ENCODE assay signal across 10 mouse cellular contexts in the genomic region with DNA sequence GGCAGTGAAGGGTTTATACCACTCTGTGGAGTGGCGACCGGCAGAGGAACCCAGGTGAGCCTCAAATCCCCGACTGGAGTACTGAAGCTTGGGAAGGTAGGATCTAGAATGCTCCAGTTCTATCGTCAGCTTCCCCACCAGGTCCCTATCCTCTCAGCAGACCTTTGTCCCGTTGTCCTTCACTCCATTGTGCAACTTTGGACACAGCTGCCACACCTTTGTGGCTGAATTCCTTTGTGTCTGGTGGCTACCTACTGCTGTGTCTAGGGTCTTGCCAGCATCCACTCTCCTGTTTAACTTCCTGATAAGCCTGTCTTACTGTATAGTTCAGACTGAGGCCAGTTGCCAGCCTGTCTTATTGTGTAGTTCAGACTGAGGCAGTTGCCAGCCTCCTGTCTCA. TPM values are rescaled to one million over a fixed set of nuclear protein-coding genes. Genes with fewer than 3 reads are reported as not detected.
DNase-seq lines count a peak whose midpoint lies in the region; ATAC-seq and TF ChIP-seq lines count a peak whose summit lies in the region.
"Had no signal": no experiment of that assay in that cellular context is flagged by ENCODE, and none has a peak within 500 bp of the region (broad histone marks: within the 10 kb centered on the region; RNA-seq: fewer than 3 reads in every experiment).

No protein-coding gene starts in this region.

- DNase-seq in gastrocnemius, adult 2 months = no peak
- no peak for DNase-seq in gastrocnemius, postnatal 25 days
- no peak for DNase-seq in forebrain, embryonic 14.5 days (ENCODE audit: low spot score)
- no peak for DNase-seq in adrenal gland, adult 8-10 months
- DNase-seq in left cerebral cortex, adult 11 months (ENCODE audit: low spot score) = no peak
- no peak for DNase-seq in thymus, postnatal 36 days

- H3ac ChIP-seq in C2C12 (ENCODE audit: control insufficient read depth, insufficient read length, low read depth) = peak overlapping the region; percentile 100

- H3K4me1 ChIP-seq in forebrain, embryonic 14.5 days (ENCODE audit: control insufficient read depth, insufficient read depth, low read length) = peaks cover 7% of the 10 kb centered on the region
- peaks cover 40% of the 10 kb centered on the region for H3K4me1 ChIP-seq in liver, embryonic 15.5 days (replicated peaks)

- peaks cover 25% of the 10 kb centered on the region for H3K79me2 ChIP-seq in C2C12 (ENCODE audit: control insufficient read depth, insufficient read depth)

- peaks cover 13% of the 10 kb centered on the region for H3K79me3 ChIP-seq in C2C12 (ENCODE audit: low read depth)

- peak overlapping the region; percentile 63 for H3K4me2 ChIP-seq in forebrain, embryonic 14.5 days (ENCODE audit: low read length)
- peak overlapping the region; percentile 99 for H3K4me2 ChIP-seq in liver, embryonic 15.5 days

- no peak for TF ChIP-seq CTCF in gastrocnemius, adult 2 months (IDR thresholded peaks at IDR 0.05)
- TF ChIP-seq CTCF in C2C12 (IDR thresholded peaks at IDR 0.05; ENCODE audit: control insufficient read depth, insufficient read depth, insufficient read length) = no peak

- no peaks in the 10 kb centered on the region for H3K9me3 ChIP-seq in forebrain, embryonic 14.5 days (replicated peaks; ENCODE audit: control insufficient read depth, low read length)
- no peaks in the 10 kb centered on the region for H3K9me3 ChIP-seq in liver, embryonic 15.5 days (replicated peaks)

- no peak for ATAC-seq in forebrain, embryonic 14.5 days
- ATAC-seq in liver, embryonic 15.5 days (ENCODE audit: insufficient read depth) = no peak

- no peaks in the 10 kb centered on the region for H3K27me3 ChIP-seq in C2C12 (ENCODE audit: control insufficient read depth, insufficient read depth, insufficient read length)
- H3K27me3 ChIP-seq in forebrain, embryonic 14.5 days (replicated peaks; ENCODE audit: control insufficient read depth, insufficient read depth, low read length) = no peaks in the 10 kb centered on the region
- no peaks in the 10 kb centered on the region for H3K27me3 ChIP-seq in liver, embryonic 15.5 days

- H3K36me3 ChIP-seq in C2C12 (ENCODE audit: control insufficient read depth, insufficient read depth) = peaks cover 15% of the 10 kb centered on the region
- H3K36me3 ChIP-seq in forebrain, embryonic 14.5 days (ENCODE audit: control insufficient read depth, insufficient read depth, low read length) = peaks cover 38% of the 10 kb centered on the region
- H3K36me3 ChIP-seq in liver, embryonic 15.5 days (replicated peaks) = peaks cover 39% of the 10 kb centered on the region

- H3K9ac ChIP-seq in forebrain, embryonic 14.5 days (ENCODE audit: low read length) = peak overlapping the region; percentile 79
- peak overlapping the region; percentile 81 for H3K9ac ChIP-seq in liver, embryonic 15.5 days

- H3K4me3 ChIP-seq in gastrocnemius, adult 2 months = peak overlapping the region; percentile 82
- peak overlapping the region; percentile 76 for H3K4me3 ChIP-seq in C2C12 (ENCODE audit: insufficient read depth, poor library complexity, severe bottlenecking)
- H3K4me3 ChIP-seq in forebrain, embryonic 14.5 days (ENCODE audit: low read depth, low read length) = peak overlapping the region; percentile 84
- H3K4me3 ChIP-seq in liver, embryonic 15.5 days (replicated peaks) = peak overlapping the region; percentile 83

- H3K27ac ChIP-seq in gastrocnemius, adult 2 months = peak overlapping the region; percentile 98
- no peak overlapping the region for H3K27ac ChIP-seq in forebrain, embryonic 14.5 days (ENCODE audit: low read depth, low read length)
- peak overlapping the region; percentile 11; the same call in 1 of the 2 replicates for H3K27ac ChIP-seq in liver, embryonic 15.5 days (replicated peaks)

- intact Hi-C loops in gastrocnemius, adult 2 months (cut with DNase I) = no loop called here

- 39% methylated on average over 5 of the region's 5 CpGs for WGBS in forebrain, embryonic 14.5 days
- 37% methylated on average over 5 of the region's 5 CpGs for WGBS in liver, embryonic 15.5 days (ENCODE audit: insufficient replicate concordance)

TF ChIP-seq in C2C12, 6 proteins besides CTCF, POLR2A, EP300 and RAD21:
- TF ChIP-seq MYOG (IDR thresholded peaks at IDR 0.05; ENCODE audit: control insufficient read depth, extremely low read depth, insufficient read length) = no peak

RNA-seq across cellular contexts. Expression of a gene that starts 1.3 kb away (rescaled TPM):
- total RNA-seq in gastrocnemius, adult 2 months (2021) = 10 to 100 TPM; 39.6 to 44.3 TPM
- total RNA-seq in gastrocnemius, postnatal 25 days (2021) = 10 to 100 TPM; 35.3 to 36.0 TPM
- polyA plus RNA-seq in C2C12 (2012; fragmentation: generic; extraction: Trizol) = 72.3 TPM
- polyA plus RNA-seq in forebrain, embryonic 14.5 days (2014; fragmentation: Nextera tagmentation; extraction: Ambion mirVana) = 45.3 and 47.2 TPM in 2 replicates
- 23.0 and 25.6 TPM in 2 replicates for polyA plus RNA-seq in liver, embryonic 15.5 days (2015; fragmentation: Nextera tagmentation; extraction: Ambion mirVana)
- 10 to 100 TPM; 64.7 to 78.0 (median 69.1) TPM for total RNA-seq in adrenal gland, adult 8-10 months (2022)

RNA-seq across cellular contexts. Expression of a gene that starts 14.7 kb away (rescaled TPM):
- 1 to 10 TPM in 1 of 2 experiments, under 1 TPM in 1; 0.79 to 1.4 TPM for total RNA-seq in gastrocnemius, adult 2 months (2021)
- total RNA-seq in gastrocnemius, postnatal 25 days (2021) = under 1 TPM; 0.29 to 0.38 TPM
- polyA plus RNA-seq in C2C12 (2012; fragmentation: generic; extraction: Trizol) = 2.4 TPM
- 4.1 and 4.5 TPM in 2 replicates for polyA plus RNA-seq in forebrain, embryonic 14.5 days (2014; fragmentation: Nextera tagmentation; extraction: Ambion mirVana)
- polyA plus RNA-seq in liver, embryonic 15.5 days (2015; fragmentation: Nextera tagmentation; extraction: Ambion mirVana) = 0.99 and 1.4 TPM in 2 replicates
- total RNA-seq in adrenal gland, adult 8-10 months (2022) = 1 to 10 TPM; 1.5 to 3.0 (median 2.3) TPM

RNA-seq across cellular contexts. Expression of a gene that starts 20.2 kb away (rescaled TPM):
- 10 to 100 TPM; 19.3 to 28.6 TPM for total RNA-seq in gastrocnemius, adult 2 months (2021)
- total RNA-seq in gastrocnemius, postnatal 25 days (2021) = 10 to 100 TPM; 26.3 to 26.9 TPM
- 231 TPM for polyA plus RNA-seq in C2C12 (2012; fragmentation: generic; extraction: Trizol)
- 233 and 279 TPM in 2 replicates for polyA plus RNA-seq in forebrain, embryonic 14.5 days (2014; fragmentation: Nextera tagmentation; extraction: Ambion mirVana)
- polyA plus RNA-seq in liver, embryonic 15.5 days (2015; fragmentation: Nextera tagmentation; extraction: Ambion mirVana) = 90.7 and 92.8 TPM in 2 replicates
- 100 to 1,000 TPM; 116 to 141 (median 124) TPM for total RNA-seq in adrenal gland, adult 8-10 months (2022)

RNA-seq across cellular contexts. Expression of a gene that starts 43.5 kb away (rescaled TPM):
- total RNA-seq in gastrocnemius, adult 2 months (2021) = 100 to 1,000 TPM in 1 of 2 experiments, 10 to 100 TPM in 1; 57.2 to 116 TPM
- 10 to 100 TPM; 62.6 to 62.9 TPM for total RNA-seq in gastrocnemius, postnatal 25 days (2021)
- polyA plus RNA-seq in C2C12 (2012; fragmentation: generic; extraction: Trizol) = 57.5 TPM
- polyA plus RNA-seq in forebrain, embryonic 14.5 days (2014; fragmentation: Nextera tagmentation; extraction: Ambion mirVana) = 25.8 and 31.5 TPM in 2 replicates
- polyA plus RNA-seq in liver, embryonic 15.5 days (2015; fragmentation: Nextera tagmentation; extraction: Ambion mirVana) = 2.3 and 3.0 TPM in 2 replicates
- 100 to 1,000 TPM; 141 to 186 (median 160) TPM for total RNA-seq in adrenal gland, adult 8-10 months (2022)

RNA-seq across cellular contexts. Expression of a gene that starts 45.7 kb away (rescaled TPM):
- total RNA-seq in gastrocnemius, adult 2 months (2021) = not detected
- under 1 TPM in 1 of 2 experiments, not detected in 1; 0.24 TPM for total RNA-seq in gastrocnemius, postnatal 25 days (2021)
- 0.02 TPM for polyA plus RNA-seq in C2C12 (2012; fragmentation: generic; extraction: Trizol)
- not detected in 2 replicates for polyA plus RNA-seq in forebrain, embryonic 14.5 days (2014; fragmentation: Nextera tagmentation; extraction: Ambion mirVana)
- polyA plus RNA-seq in liver, embryonic 15.5 days (2015; fragmentation: Nextera tagmentation; extraction: Ambion mirVana) = 0.09 TPM in 1 of 2 replicates, not detected in the other
- 1 to 10 TPM in 1 of 4 experiments, under 1 TPM in 3; 0.40 to 1.3 (median 0.49) TPM for total RNA-seq in adrenal gland, adult 8-10 months (2022)
- total RNA-seq: common myeloid progenitor, adult 5-6 weeks; neutrophil, adult 5-6 weeks had no signal
